Mouse (Mus musculus) MN1 (cell line): Measurements from ENCODE around the gene Tbx6.

Experiments used
- DNase-seq: peaks from one replicate; pipeline ENCODE4 v3.0.0-alpha.2; 2016; ENCODE audit warnings: low spot score

Gene Tbx6

DNA sequence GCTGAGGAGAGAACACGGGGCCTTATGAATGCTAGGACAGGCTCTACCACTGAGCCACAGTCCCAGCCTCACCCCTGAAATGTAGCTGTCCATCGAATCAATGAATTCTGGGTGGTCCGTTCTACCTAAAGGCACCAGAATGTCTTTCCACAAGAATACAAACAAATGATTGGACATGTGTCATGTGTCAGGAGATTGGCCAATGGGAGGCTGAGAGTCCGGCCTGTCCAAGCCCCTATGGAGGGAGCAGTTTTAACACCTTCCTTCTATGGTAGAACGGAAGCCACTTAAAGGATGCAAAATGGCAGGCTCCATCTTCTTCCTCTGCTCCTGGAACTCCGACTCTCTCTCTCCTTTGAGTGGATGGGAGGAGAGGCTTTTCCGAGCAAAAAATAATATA lies 36.3 kb downstream of the Tbx6 start:
- DNase-seq = no peak

DNA sequence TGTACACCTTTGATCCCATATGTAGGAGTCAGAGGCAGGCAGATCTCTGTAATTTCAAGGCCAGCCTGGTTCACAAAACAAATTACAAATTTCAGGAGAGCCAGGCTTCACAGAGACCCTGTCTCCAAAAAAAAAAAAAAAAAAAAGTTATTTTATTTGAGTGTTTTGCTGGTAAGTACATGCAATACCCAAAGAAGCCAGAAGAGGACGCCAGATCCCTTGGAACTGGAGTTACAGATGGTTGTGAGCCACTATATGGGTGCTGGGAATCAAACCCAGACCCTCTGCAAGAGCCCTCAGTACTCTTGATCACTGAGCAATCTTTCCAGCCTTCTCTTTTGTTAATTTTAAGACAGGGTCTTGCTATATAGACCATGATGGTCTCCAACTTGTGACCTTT lies 37.5 kb downstream of the Tbx6 start:
- no peak for DNase-seq

DNA sequence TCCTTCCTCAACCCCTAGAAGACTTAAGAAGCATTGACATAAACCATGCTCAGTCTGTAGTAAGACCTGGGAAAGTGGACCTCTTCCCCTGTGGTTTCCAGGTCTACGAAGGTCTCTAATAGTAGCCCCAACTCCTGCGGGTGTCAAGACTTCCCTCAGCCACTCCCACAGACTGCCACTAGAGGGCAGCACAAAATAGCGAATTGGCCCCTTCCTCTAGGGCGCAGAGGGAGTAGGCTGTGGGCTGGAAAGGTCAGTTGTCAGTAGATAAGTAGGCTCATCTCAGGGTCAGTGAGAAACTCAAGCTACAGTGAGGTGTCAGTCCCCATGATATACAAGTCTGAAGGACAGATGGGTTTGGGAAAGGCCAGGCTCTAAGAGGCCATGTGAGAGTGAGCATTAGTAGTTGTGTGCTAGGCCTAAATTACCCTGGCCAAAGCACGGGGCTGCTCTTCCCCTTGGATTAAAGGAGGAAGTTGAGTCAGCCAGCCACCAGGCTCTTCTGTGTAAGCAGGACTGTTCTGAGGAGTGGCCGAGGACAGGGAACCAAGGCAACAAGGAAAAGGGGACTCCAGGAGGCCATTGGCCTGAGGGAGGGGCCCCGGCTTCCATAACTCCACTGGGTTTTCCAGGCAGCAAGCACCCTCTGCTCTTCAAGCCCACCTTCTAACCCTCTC lies 40.7 kb downstream of the Tbx6 start:
- DNase-seq = peak; percentile 88

DNA sequence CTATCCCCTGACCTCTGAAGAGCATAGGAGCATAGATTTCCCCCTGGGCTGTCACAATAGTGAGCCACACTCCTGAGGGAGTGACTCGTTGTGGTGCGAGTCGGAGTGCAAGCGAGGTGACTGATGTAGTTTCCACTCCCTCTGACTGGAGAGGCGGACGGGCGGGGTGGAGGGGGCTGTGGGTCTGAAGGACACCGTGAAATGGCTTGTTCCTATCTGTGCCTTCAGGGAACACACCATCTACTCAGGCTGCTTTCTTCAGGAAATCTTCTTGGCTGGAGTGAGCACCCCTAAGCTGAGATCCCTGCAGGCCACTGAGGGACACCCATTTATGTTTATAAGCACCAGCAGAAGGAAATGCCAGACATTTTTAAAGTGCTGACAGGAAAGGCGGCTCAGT lies 41.5 kb downstream of the Tbx6 start:
- DNase-seq = no peak

DNA sequence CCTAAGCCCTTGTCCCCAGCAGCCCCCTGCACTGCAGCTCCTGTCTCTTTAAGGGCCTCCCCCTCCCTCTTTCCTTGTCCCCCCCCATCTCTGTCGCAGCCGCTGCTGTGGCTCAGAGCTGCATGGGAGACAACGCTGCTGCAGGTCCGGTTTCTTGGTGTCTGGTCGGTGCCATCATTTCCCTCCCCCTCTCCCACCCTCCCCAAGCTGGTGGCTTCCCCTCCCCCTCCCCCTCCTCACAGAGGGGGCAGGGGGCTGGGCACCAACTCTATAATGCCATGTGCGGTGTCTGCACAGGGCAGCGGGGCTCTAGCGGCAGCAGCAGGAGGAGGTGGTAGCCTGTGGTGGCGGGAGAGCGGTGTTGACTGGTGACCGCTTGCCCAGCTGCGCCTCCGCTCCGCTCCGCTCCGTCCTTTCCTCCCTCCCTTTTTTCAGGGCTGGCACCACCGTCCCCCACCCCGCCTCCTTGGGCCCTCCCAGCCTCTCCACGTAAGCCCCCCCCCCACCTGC lies 42.0 kb downstream of the Tbx6 start:
- peak; percentile 53 for DNase-seq

DNA sequence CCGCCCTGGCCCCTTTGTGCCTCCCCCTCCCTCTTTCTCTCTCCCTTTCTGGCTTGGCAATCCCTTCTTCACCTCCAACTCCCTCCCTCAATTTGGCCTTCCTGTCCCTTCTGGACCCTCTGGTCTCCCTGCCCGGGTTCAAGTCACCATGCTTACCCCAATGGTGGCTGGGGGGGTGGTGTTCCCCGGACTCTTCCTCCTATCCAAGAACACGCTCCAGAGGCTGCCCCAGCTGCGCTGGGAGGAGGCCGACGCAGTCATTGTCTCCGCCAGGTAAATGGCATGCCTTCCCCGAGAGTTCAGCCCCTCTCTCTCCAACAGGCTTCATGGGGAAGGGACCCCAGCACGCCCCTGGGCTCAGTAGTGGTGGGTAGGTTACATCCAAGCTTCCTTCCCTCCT lies 42.7 kb downstream of the Tbx6 start:
- no peak for DNase-seq

DNA sequence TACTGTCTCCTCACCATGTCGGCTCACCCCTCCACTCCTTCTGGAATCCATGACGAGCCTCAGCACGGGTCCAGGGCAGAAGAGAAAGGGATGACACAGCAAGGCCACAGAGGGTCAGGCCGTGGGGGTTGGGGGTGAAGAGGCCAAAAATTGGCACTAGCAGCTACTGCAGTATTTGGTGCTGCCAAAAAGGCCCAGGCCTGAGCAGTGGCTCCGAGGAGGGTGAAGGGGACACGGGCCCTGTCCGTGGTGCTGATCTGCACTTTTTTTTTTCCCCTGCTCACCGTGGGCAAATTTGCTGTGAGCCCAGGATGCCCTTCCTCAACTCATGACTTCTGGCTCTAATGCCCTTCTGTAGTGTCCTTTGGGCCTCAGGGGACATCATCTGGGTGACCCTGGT lies 44.1 kb downstream of the Tbx6 start:
- no peak for DNase-seq

DNA sequence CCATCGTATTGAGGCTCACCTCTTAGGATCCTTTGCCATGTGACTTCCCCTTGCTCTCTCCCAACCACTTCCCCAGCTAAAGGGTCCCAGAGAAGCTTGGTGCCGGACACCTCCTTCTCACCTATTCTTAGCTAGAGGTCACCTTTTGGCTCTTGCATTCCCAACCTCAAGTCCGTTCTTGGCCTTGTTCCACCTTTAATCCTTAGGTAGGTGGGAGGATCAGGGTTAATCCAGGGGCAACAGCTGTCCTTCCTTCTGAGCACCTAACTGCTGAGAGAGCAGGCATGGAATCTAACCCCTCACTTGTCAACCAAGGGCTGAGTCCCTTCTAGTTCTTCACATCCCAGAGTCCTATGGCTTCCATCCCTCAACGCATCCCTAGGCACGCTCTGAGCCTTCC lies 44.7 kb downstream of the Tbx6 start:
- DNase-seq = no peak

DNA sequence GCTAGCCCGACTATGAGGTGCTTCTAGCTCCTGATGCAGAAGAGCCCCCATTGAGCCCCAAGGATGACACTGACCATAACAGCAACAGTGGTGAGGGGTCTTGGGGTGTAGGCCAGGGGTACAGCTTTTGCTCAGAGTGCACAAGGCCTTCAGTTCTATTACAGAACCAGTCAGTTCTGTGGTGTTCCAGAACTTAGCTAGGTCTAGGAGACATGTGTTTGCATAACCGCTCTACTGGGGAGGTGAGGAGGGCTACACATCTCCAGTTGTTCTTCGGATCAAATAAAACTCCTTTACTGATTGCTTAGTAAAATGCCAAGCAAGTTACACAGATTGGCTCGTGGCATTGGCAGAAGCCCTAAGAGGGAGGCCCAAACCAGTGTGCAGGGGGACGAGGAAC lies 50.3 kb downstream of the Tbx6 start, which contains the start of gene 4930451I11Rik:
Gene 4930451I11Rik (minus strand): TSS at position 101 of the 400 bp plus-strand sequence.
- DNase-seq = no peak

DNA sequence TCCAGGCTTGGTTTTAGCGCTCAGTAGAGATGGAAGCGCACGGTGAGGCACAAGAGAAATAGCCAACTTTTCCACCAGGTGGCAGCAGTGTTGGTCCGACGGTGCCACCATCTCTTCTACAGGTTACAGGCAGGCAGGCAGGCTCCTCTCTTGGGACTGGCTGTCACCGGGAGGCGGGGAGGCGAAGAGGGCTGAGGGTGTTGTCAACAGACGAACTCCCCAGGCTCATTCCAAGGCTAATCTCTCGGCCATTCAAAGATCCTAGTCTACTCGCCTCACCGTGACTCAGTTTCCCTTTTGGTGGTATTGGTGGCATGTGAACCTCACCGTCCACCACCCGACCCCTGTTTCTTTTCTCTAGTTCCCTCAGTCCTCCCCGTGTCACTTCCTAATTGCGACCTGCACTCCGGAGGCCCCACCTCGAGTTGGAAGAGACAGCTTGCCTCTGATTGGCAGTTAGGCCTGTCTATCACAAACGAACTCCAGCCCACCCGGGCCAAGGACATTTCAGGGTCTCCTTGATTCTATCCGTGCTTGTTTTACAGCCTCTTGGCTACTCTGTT lies 50.8 kb downstream of the Tbx6 start:
- peak; percentile 90 for DNase-seq

DNA sequence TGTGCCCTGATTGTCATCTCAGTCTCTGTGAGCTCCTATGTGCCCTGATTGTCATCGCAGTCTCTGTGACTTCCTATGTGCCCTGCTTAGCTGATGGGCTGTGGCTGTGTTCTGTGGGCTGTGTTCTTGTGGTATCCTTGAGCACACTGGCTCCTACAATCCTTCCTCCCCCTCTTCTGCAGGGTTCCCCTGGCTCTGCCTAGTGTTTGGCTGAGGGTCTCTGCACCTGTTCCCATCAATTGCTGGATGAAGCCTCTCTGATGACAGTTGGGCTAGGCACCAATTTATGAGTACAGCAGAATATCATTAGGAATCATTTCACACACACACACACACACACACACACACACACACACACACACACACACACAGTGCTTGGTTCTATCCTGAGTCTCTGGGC lies 52.0 kb downstream of the Tbx6 start:
- no peak for DNase-seq
